In the genomic region with DNA sequence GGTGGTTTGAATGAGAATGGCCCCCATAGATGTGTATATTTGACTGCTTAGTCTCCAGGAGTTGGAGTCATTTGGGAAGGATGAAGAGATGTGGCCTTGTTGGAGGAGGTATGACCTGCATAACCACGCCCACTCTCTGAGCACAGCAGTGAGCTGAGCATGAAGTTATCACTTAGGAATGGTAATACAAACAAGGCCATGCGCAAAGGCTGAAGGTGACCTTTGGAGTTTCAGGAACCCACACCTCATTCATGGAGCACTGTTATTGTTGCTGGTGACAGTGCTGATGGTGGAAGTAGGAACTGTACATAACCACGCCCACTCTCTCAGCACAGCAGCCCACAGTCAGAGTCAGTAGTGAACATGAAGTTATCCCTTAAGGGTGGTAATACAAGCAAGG, we compare ENCODE assay signal across 25 mouse cellular contexts.
DNase-seq lines count a peak whose midpoint lies in the region; ATAC-seq lines count a peak whose summit lies in the region.
"Had no signal": no experiment of that assay in that cellular context is flagged by ENCODE, and none has a peak within 500 bp of the region (broad histone marks: within the 10 kb centered on the region; RNA-seq: fewer than 3 reads in every experiment).

No protein-coding gene starts in this region.

- H3K9ac ChIP-seq in forebrain, embryonic 12.5 days: no peak overlapping the region
- H3K9ac ChIP-seq: forebrain, postnatal 0 days; heart, embryonic 13.5 days; hindbrain, embryonic 14.5 days had no signal

- no peak overlapping the region for H3K27ac ChIP-seq in forebrain, embryonic 12.5 days
- H3K27ac ChIP-seq: forebrain, embryonic 10.5 days; gastrocnemius, adult 2 months; heart, embryonic 13.5 days; hindbrain, embryonic 14.5 days had no signal

- H3K27me3 ChIP-seq in forebrain, embryonic 12.5 days: no peaks in the 10 kb centered on the region
- H3K27me3 ChIP-seq: CH12.LX; heart, embryonic 13.5 days had no signal

- H3K36me3 ChIP-seq in forebrain, embryonic 12.5 days (replicated peaks): no peaks in the 10 kb centered on the region
- H3K36me3 ChIP-seq: forebrain, embryonic 10.5 days; heart, embryonic 13.5 days had no signal

- WGBS in forebrain, embryonic 12.5 days: 88% methylated on average over 3 of the region's 3 CpGs

- no peaks in the 10 kb centered on the region for H3K9me3 ChIP-seq in forebrain, embryonic 12.5 days
- H3K9me3 ChIP-seq: forebrain, embryonic 10.5 days; heart, embryonic 13.5 days had no signal

- DNase-seq in ES-CJ7 (ENCODE audit: low read depth, low spot score) (peak; percentile 88), R1 (ENCODE audit: low read depth, low spot score) (peak; percentile 88)
- no peak for DNase-seq in cerebellum, adult 8-10 months
- DNase-seq in yolk sac, embryonic 10.5 days (ENCODE audit: low spot score): no peak
- DNase-seq: adrenal gland, adult 2 months; adrenal gland, postnatal 14 days; B cell, adult 2 months; cerebellum, adult 11 months; cerebellum, adult 2 months; cerebellum, postnatal 10 days; cerebellum, postnatal 36 days; forebrain, postnatal 0 days; gastrocnemius, adult 2 months; gastrocnemius, postnatal 14 days; heart, adult 18-20 months; heart, postnatal 14 days; heart, postnatal 4 days; kidney, adult 18-20 months had no signal

- no peak overlapping the region for H3K4me3 ChIP-seq in forebrain, embryonic 12.5 days (replicated peaks)
- H3K4me3 ChIP-seq: forebrain, embryonic 10.5 days; gastrocnemius, adult 2 months; heart, embryonic 13.5 days had no signal

- H3K4me2 ChIP-seq in forebrain, embryonic 12.5 days: no peak overlapping the region
- H3K4me2 ChIP-seq: heart, embryonic 13.5 days; hindbrain, embryonic 14.5 days had no signal

- H3K4me1 ChIP-seq in forebrain, embryonic 12.5 days: peaks cover 5% of the 10 kb centered on the region; the same call in 1 of the 2 replicates
- H3K4me1 ChIP-seq: heart, embryonic 13.5 days had no signal

- ATAC-seq in megakaryocyte-erythroid progenitor cell, adult 5-6 weeks (replicated peaks; ENCODE audit: low FRiP score, low TSS enrichment, poor library complexity, severe bottlenecking): 0 out of 2 replicates have a peak, but pooled peaks have one; percentile 22
- no peak for ATAC-seq in forebrain, embryonic 12.5 days (ENCODE audit: low FRiP score)
- ATAC-seq: forebrain, embryonic 14.5 days; forebrain, postnatal 0 days had no signal

Comparison
In these comparisons a context has a peak if more than half of its experiments do, and no peak if none do; other contexts are left out.
1. DNase-seq: peak in ES-CJ7 (single experiment) and R1 (single experiment); none in cerebellum, adult 8-10 months (single experiment) and yolk sac, embryonic 10.5 days (single experiment).